In the genomic region with DNA sequence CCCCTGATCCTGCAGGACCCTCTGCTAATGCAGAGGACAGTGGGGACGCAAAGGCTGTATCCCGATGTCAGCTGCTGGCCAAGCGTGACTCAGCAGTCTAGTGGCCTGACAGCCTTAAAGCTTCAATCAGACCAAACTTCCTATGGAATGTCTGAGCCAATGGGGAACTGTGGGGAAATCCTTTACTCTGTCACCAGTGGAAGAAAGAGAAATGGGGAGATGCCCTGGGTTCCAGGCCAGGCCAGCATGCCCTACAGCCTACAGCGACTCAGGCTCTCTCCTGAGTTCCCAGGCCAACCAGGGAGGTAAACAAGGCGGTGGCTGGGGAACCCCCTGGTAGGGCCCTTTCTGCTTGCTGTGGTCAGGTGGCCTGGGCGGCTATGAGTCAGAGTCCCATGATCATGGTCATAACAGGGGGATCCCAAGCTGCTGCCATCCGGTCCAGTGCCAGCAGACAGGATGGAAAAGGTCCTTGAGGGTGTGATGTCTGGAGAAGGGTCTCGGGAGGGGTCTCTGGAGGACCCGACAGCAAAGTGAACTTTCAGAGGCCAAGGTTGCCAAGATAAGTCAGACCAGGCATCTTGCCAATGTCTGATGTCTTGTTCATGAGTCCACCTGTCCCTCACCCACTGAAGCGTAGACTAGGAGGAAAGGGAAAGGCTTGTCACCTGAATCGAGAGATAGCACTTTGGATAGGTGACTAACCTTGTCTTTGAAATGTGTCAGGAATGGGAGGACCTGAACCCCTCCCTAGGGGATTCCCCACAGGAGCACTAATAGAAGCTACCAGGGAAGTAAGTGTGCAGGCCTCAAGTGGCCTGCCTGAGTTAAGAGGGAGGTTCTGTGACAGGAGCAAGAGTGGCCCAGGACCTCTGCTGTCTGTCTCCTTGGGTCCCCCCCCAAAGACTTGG, we compare ENCODE assay signal across 8 mouse cellular contexts. TPM values are rescaled to one million over a fixed set of nuclear protein-coding genes. Genes with fewer than 3 reads are reported as not detected.
DNase-seq lines count a peak whose midpoint lies in the region; ATAC-seq and TF ChIP-seq lines count a peak whose summit lies in the region.

No protein-coding gene starts in this region.

- peak overlapping the region; percentile 87 for H3K27ac ChIP-seq in layer of hippocampus, adult 2 months

- DNase-seq in layer of hippocampus, adult 2 months (ENCODE audit: low spot score in 2 of 2): peak in 1 of 2 experiments; percentile 67
- no peak for DNase-seq in layer of hippocampus, adult 9-10 months (ENCODE audit: low spot score)
- DNase-seq in adrenal gland, adult (ENCODE audit: inconsistent age in 2 of 2, low spot score in 1 of 2): peak; percentile 96 to 99
- peak; percentile 56 for DNase-seq in gastrocnemius, postnatal 10 days
- peak; percentile 96 for DNase-seq in kidney, adult 11 months
- peak; percentile 76 for DNase-seq in lung, postnatal 14 days
- DNase-seq in yolk sac, embryonic 10.5 days (ENCODE audit: low spot score): peak; percentile 89

- peak overlapping the region; percentile 37 for H3K4me3 ChIP-seq in layer of hippocampus, adult 2 months

- ATAC-seq in inflammation-experienced regulatory T-cells, adult 6 months: no peak

- TF ChIP-seq CTCF in layer of hippocampus, adult 2 months (conservative IDR thresholded peaks at IDR 0.05): no peak

RNA-seq across cellular contexts. Expression of a gene that starts 2.4 kb away (rescaled TPM):
- 10 to 100 TPM; 91.2 to 93.0 TPM for total RNA-seq in layer of hippocampus, adult 2 months (2021)
- total RNA-seq in gastrocnemius, postnatal 10 days (2021): 10 to 100 TPM; 31.2 to 35.0 TPM
- polyA plus RNA-seq in inflammation-experienced regulatory T-cells, adult 6 months (2017; shearing (Covaris generic)): 1 to 10 TPM; 1.0 to 2.7 (median 1.3) TPM

RNA-seq across cellular contexts. Expression of a gene that starts 2.5 kb away (rescaled TPM):
- 100 to 1,000 TPM; 444 to 465 TPM for total RNA-seq in layer of hippocampus, adult 2 months (2021)
- total RNA-seq in gastrocnemius, postnatal 10 days (2021): 100 to 1,000 TPM; 196 to 231 TPM
- 10 to 100 TPM; 44.8 to 78.4 (median 66.5) TPM for polyA plus RNA-seq in inflammation-experienced regulatory T-cells, adult 6 months (2017; shearing (Covaris generic))

RNA-seq across cellular contexts. Expression of a gene that starts 25.3 kb away (rescaled TPM):
- 1 to 10 TPM; 6.8 to 9.3 TPM for total RNA-seq in layer of hippocampus, adult 2 months (2021)
- total RNA-seq in gastrocnemius, postnatal 10 days (2021): 1 to 10 TPM; 2.3 to 3.9 TPM
- polyA plus RNA-seq in inflammation-experienced regulatory T-cells, adult 6 months (2017; shearing (Covaris generic)): not detected

RNA-seq across cellular contexts. Expression of a gene that starts 38.9 kb away (rescaled TPM):
- 10 to 100 TPM; 12.7 to 15.8 TPM for total RNA-seq in layer of hippocampus, adult 2 months (2021)
- 1 to 10 TPM; 6.3 to 7.5 TPM for total RNA-seq in gastrocnemius, postnatal 10 days (2021)
- polyA plus RNA-seq in inflammation-experienced regulatory T-cells, adult 6 months (2017; shearing (Covaris generic)): 10 to 100 TPM; 11.1 to 14.0 (median 12.5) TPM
